Mouse (Mus musculus): ENCODE results near the gene Nup133. TPM values are rescaled to one million over a fixed set of nuclear protein-coding genes. Genes with fewer than 3 reads are reported as not detected.

Nup133 gene
- polyA plus RNA-seq (2012; fragmentation: generic; extraction: Trizol) = 11.7 TPM

DNA sequence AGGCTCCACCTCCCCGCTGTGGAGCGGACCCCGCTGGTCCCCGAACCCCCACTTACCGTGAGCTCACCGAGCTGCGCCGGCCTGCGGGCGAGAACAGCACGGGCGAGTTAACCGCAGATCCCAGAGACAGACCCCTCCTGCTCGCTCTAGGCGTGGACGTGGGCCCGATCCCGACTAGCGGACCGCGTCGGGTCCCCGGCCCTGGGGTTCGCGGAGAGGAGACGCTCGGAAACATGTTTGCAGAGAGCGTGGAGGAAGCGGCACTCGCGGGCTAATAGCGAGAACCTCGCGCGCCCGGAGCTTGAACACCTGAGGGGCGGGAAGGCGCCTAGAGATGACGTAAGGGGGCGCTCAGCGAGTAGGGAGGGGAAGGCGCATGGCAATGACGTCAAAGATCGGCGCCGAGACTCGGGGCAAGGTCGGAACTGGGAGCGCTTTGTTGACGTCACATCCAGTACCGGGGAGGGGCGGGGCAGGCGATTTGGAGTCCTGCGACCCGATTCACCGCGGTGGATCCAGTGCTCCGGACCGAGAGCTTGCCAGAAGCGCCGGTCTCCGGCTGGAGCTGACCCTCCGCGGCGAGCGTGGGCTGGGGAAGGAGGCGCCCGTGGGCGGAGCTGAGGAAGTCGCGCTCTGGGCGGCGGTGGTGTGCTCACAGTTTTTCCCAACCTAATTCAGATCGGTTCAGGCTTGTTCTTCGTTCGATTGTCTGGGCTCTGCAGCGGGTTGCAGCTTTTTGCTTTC is at the start of gene Nup133:
Nup133 (minus strand) TSS at position 324 of the 744 bp plus-strand sequence.
- Histone ChIP-seq H3K79me2 (ENCODE audit: control insufficient read depth, insufficient read depth) (peaks cover 18% of the 10 kb centered on the region), H3K4me2 (ENCODE audit: low read depth) (peak within 1 kb of the TSS; percentile 99), H3K36me3 (ENCODE audit: control insufficient read depth, insufficient read depth) (peaks cover 5% of the 10 kb centered on the region), H3ac (ENCODE audit: control insufficient read depth, insufficient read length) (peak within 1 kb of the TSS; percentile 14), H3K4me3 (peak within 1 kb of the TSS; percentile 87), H3K27me3 (ENCODE audit: control insufficient read depth, insufficient read depth, insufficient read length) (no peaks in the 10 kb centered on the region)
- TF ChIP-seq REST (IDR thresholded peaks at IDR 0.05; ENCODE audit: insufficient read depth, insufficient read length) = no peak
- no peak for TF ChIP-seq MAX (IDR thresholded peaks at IDR 0.05; ENCODE audit: low read depth)
- TF ChIP-seq SRF (IDR thresholded peaks at IDR 0.05; ENCODE audit: control insufficient read depth, insufficient read length, low read depth) = peak; percentile 96
- TF ChIP-seq E2F4 (IDR thresholded peaks at IDR 0.05; ENCODE audit: insufficient read depth) = peak; percentile 96
- TF ChIP-seq TCF12 (IDR thresholded peaks at IDR 0.05; ENCODE audit: insufficient read depth, poor library complexity, severe bottlenecking) = no peak
- TF ChIP-seq TCF3 (IDR thresholded peaks at IDR 0.05; ENCODE audit: insufficient read length, low read depth) = no peak
- peak; percentile 72 for TF ChIP-seq POLR2A (IDR thresholded peaks at IDR 0.05; ENCODE audit: insufficient read length, low read depth)
- peak in 2 of 3 experiments; percentile 1 to 13 for TF ChIP-seq MYOG (IDR thresholded peaks at IDR 0.05; ENCODE audit: control insufficient read depth in 1 of 3, insufficient read depth in 1 of 3, insufficient read length in 2 of 3, low read depth in 2 of 3)
- no peak for TF ChIP-seq MYOD1 (IDR thresholded peaks at IDR 0.05; ENCODE audit: control insufficient read depth in 1 of 3, insufficient read length in 2 of 3, low read depth in 2 of 3)
- no peak for TF ChIP-seq USF1 (IDR thresholded peaks at IDR 0.05; ENCODE audit: low read depth)
- TF ChIP-seq CEBPB (IDR thresholded peaks at IDR 0.05; ENCODE audit: insufficient read depth, poor library complexity, severe bottlenecking) = no peak
- TF ChIP-seq POLR2AphosphoS2 (IDR thresholded peaks at IDR 0.05; ENCODE audit: insufficient read length, low read depth) = peak; percentile 71

DNA sequence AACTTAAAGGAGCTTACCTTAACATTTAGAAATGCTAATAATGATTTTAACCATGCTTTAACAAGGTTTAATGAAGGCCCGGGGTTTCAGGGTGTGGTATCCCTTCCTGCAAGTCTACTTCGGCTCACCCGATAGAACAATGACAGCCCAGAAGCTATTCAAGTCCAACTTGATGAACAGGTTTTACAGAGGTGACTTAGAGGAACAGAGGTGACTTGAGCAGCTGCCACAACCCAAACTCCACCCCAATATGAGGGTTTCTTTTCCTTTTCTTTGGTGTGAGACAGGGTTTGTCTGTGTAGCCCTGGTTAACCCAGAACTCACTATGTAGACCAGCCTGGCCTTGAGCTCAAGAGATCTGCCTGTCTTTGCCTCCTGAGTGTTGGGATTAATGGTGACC is 44.9 kb upstream of the Nup133 start:
- Histone ChIP-seq H3ac (ENCODE audit: control insufficient read depth, insufficient read length) (no peak overlapping the region), H3K36me3 (ENCODE audit: control insufficient read depth, insufficient read depth) (peaks cover 10% of the 10 kb centered on the region), H3K27me3 (ENCODE audit: control insufficient read depth, insufficient read depth, insufficient read length) (no peaks in the 10 kb centered on the region), H3K4me3 (no peak overlapping the region), H3K79me2 (ENCODE audit: control insufficient read depth, insufficient read depth) (peaks cover 9% of the 10 kb centered on the region), H3K4me2 (ENCODE audit: low read depth) (no peak overlapping the region)
- TF ChIP-seq REST (IDR thresholded peaks at IDR 0.05; ENCODE audit: insufficient read depth, insufficient read length) (no peak), CEBPB (IDR thresholded peaks at IDR 0.05; ENCODE audit: insufficient read depth, poor library complexity, severe bottlenecking) (no peak), SRF (IDR thresholded peaks at IDR 0.05; ENCODE audit: control insufficient read depth, insufficient read length, low read depth) (no peak), TCF3 (IDR thresholded peaks at IDR 0.05; ENCODE audit: insufficient read length, low read depth) (no peak), TCF12 (IDR thresholded peaks at IDR 0.05; ENCODE audit: insufficient read depth, poor library complexity, severe bottlenecking) (no peak), USF1 (IDR thresholded peaks at IDR 0.05; ENCODE audit: low read depth) (no peak), MYOG (IDR thresholded peaks at IDR 0.05; ENCODE audit: control insufficient read depth in 1 of 3, insufficient read depth in 1 of 3, insufficient read length in 2 of 3, low read depth in 2 of 3) (no peak), POLR2AphosphoS2 (IDR thresholded peaks at IDR 0.05; ENCODE audit: insufficient read length, low read depth) (no peak), MYOD1 (IDR thresholded peaks at IDR 0.05; ENCODE audit: control insufficient read depth in 1 of 3, insufficient read length in 2 of 3, low read depth in 2 of 3) (no peak), MAX (IDR thresholded peaks at IDR 0.05; ENCODE audit: low read depth) (no peak), POLR2A (IDR thresholded peaks at IDR 0.05; ENCODE audit: insufficient read length, low read depth) (no peak)

DNA sequence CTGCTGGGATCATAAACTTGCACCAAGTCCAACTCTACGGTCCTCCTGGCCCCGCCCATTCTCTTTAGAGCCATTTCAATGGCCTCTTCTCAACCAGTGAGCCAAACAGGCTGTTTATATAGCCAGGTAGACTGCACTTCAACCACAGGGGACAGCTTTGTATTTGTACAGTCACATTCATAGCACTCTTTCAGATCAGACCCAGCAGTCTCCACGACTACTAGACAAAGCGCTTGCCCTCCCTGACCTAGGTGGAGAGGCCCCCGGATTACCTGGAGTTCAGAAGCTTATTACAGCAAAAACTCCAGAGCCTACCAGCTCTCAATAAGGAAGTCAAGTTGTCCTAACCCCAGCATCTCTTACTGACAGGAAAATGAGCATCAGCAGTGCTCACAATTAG is 44.5 kb upstream of the Nup133 start:
- H3ac ChIP-seq (ENCODE audit: control insufficient read depth, insufficient read length) = no peak overlapping the region
- H3K4me2 ChIP-seq (ENCODE audit: low read depth) = no peak overlapping the region
- H3K4me3 ChIP-seq = no peak overlapping the region
- no peaks in the 10 kb centered on the region for H3K27me3 ChIP-seq (ENCODE audit: control insufficient read depth, insufficient read depth, insufficient read length)
- peaks cover 5% of the 10 kb centered on the region for H3K79me2 ChIP-seq (ENCODE audit: control insufficient read depth, insufficient read depth)
- TF ChIP-seq E2F4 (IDR thresholded peaks at IDR 0.05; ENCODE audit: insufficient read depth) (no peak), POLR2AphosphoS2 (IDR thresholded peaks at IDR 0.05; ENCODE audit: insufficient read length, low read depth) (no peak), TCF12 (IDR thresholded peaks at IDR 0.05; ENCODE audit: insufficient read depth, poor library complexity, severe bottlenecking) (no peak)
- peaks cover 10% of the 10 kb centered on the region for H3K36me3 ChIP-seq (ENCODE audit: control insufficient read depth, insufficient read depth)

DNA sequence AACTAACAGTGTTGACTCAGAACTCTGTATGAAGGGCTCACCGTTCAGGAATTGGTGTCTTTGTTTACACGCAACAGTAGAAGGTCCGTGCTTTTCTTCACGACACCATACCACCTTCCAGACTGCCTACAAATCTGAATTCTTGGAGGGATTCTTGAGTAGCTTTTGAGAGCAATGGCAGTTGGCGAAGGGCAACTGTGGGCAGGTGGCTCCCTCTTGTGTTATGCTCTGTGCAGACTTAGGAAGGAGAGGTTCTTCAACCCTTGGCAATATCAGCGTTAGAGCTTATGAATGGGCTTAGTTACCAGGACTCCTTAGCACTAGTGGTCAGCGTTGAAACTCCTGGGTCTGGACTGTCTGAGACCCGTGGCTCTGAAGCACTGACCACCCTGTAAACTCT is 43.5 kb upstream of the Nup133 start:
- Histone ChIP-seq H3K27me3 (ENCODE audit: control insufficient read depth, insufficient read depth, insufficient read length) (no peaks in the 10 kb centered on the region), H3K4me3 (no peak overlapping the region), H3K36me3 (ENCODE audit: control insufficient read depth, insufficient read depth) (peaks cover 10% of the 10 kb centered on the region), H3ac (ENCODE audit: control insufficient read depth, insufficient read length) (no peak overlapping the region), H3K4me2 (ENCODE audit: low read depth) (no peak overlapping the region), H3K79me2 (ENCODE audit: control insufficient read depth, insufficient read depth) (no peaks in the 10 kb centered on the region)
- TF ChIP-seq USF1 (IDR thresholded peaks at IDR 0.05; ENCODE audit: low read depth) (no peak), TCF3 (IDR thresholded peaks at IDR 0.05; ENCODE audit: insufficient read length, low read depth) (no peak), SRF (IDR thresholded peaks at IDR 0.05; ENCODE audit: control insufficient read depth, insufficient read length, low read depth) (no peak), POLR2A (IDR thresholded peaks at IDR 0.05; ENCODE audit: insufficient read length, low read depth) (no peak), E2F4 (IDR thresholded peaks at IDR 0.05; ENCODE audit: insufficient read depth) (no peak), POLR2AphosphoS2 (IDR thresholded peaks at IDR 0.05; ENCODE audit: insufficient read length, low read depth) (no peak)
